Mouse (Mus musculus) stomach, postnatal 0 days (tissue): ENCODE measurements at regions not wholly inside any gene's neighbourhood (a gene's known extent, or its start where the extent isn't known, plus 50 kb on each side); places are given as distances from the start of the nearest gene placed in this dataset.

Experiments
- ATAC-seq: fragments of 200-750 bp; cut with Nextera tagmentation; 2 replicates; pipeline ENCODE4 v1.8.0; 2017; ENCODE audit not compliant: low FRiP score, low TSS enrichment
- DNase-seq: peaks from one replicate; pipeline ENCODE4 v3.0.0-alpha.2; 2016; ENCODE audit warnings: low spot score
- H3K27ac ChIP-seq: fragments of 300-500 bp; sonication (generic); replicated peaks from 2 replicates; pipeline ENCODE4 v1.5.1; 2014; ENCODE audit warnings: mild to moderate bottlenecking, control low read depth
- H3K27me3 ChIP-seq: fragments of 300-500 bp; sonication (generic); 2 replicates; pipeline ENCODE4 v1.6.1; 2014; ENCODE audit warnings: low read length; ENCODE audit not compliant: control insufficient read depth, insufficient read depth
- H3K36me3 ChIP-seq: fragments of 300-500 bp; sonication (generic); 2 replicates; pipeline ENCODE4 v1.6.1; 2014; ENCODE audit warnings: low read length, mixed read lengths; ENCODE audit not compliant: control insufficient read depth, insufficient read depth
- H3K4me1 ChIP-seq: fragments of 300-500 bp; sonication (generic); replicated peaks from 2 replicates; pipeline ENCODE4 v1.6.1; 2014; ENCODE audit warnings: antibody characterized with exemption; ENCODE audit not compliant: control insufficient read depth, insufficient read depth
- H3K4me2 ChIP-seq: fragments of 300-500 bp; sonication (generic); replicated peaks from 2 replicates; pipeline ENCODE4 v1.6.1; 2014; ENCODE audit warnings: low read depth, mild to moderate bottlenecking, control low read depth, moderate library complexity
- H3K4me3 ChIP-seq: fragments of 300-500 bp; sonication (generic); 2 replicates; pipeline ENCODE4 v1.5.1; 2014; ENCODE audit warnings: low read depth, low read length, control low read depth
- H3K9ac ChIP-seq: fragments of 300-500 bp; sonication (generic); 2 replicates; pipeline ENCODE4 v1.6.1; 2014; ENCODE audit warnings: mild to moderate bottlenecking, low read length, control low read depth, mixed read lengths
- H3K9me3 ChIP-seq: fragments of 300-500 bp; sonication (generic); 2 replicates; pipeline ENCODE4 v1.6.1; 2016; ENCODE audit warnings: low read length; ENCODE audit not compliant: control insufficient read depth
- CTCF ChIP-seq: IDR thresholded peaks from 2 replicates; pipeline ENCODE4 v1.5.1; 2016; ENCODE audit warnings: antibody characterized with exemption, low read depth, mild to moderate bottlenecking, moderate library complexity
- EP300 ChIP-seq: optimal IDR thresholded peaks from 2 replicates; pipeline ENCODE3; 2016; ENCODE audit warnings: antibody characterized with exemption
- WGBS: fragments of 180-500 bp; shearing (Covaris S2); extraction: QIAGEN DNeasy Blood & Tissue Kit; methylation state at CpG from one replicate; pipeline ENCODE4 v1.1.7; 2014; 5-methylcytosine and 5-hydroxymethylcytosine counted together

GRCm38 (mm10) chr12:106702958-106703357 lies 692.9 kb downstream of the Vrk1 start:
- no peaks in the 10 kb centered on the region for H3K9me3 ChIP-seq
- H3K27ac ChIP-seq: no peak overlapping the region
- H3K36me3 ChIP-seq: no peaks in the 10 kb centered on the region
- WGBS: 91% methylated on average over 5 of the region's 5 CpGs
- H3K27me3 ChIP-seq: no peaks in the 10 kb centered on the region
- TF ChIP-seq CTCF (no peak), EP300 (no peak)
- ATAC-seq (no peak), DNase-seq (no peak)
- H3K4me3 ChIP-seq: no peak overlapping the region
- H3K4me1 ChIP-seq: no peaks in the 10 kb centered on the region
- H3K4me2 ChIP-seq: no peak overlapping the region
- no peak overlapping the region for H3K9ac ChIP-seq

GRCm38 (mm10) chr12:106721271-106722009 lies 711.4 kb downstream of the Vrk1 start:
- WGBS: 58% methylated on average over 9 of the region's 9 CpGs
- DNase-seq: no peak

GRCm38 (mm10) chr12:106722010-106722362 lies 712.0 kb downstream of the Vrk1 start:
- H3K36me3 ChIP-seq: no peaks in the 10 kb centered on the region
- WGBS: 82% methylated on average over 2 of the region's 2 CpGs
- no peak overlapping the region for H3K4me3 ChIP-seq
- DNase-seq (no peak), ATAC-seq (no peak)
- H3K27ac ChIP-seq: no peak overlapping the region
- TF ChIP-seq EP300 (no peak), CTCF (no peak)
- H3K9me3 ChIP-seq: no peaks in the 10 kb centered on the region
- H3K4me1 ChIP-seq: no peaks in the 10 kb centered on the region
- no peaks in the 10 kb centered on the region for H3K27me3 ChIP-seq
- H3K9ac ChIP-seq: no peak overlapping the region
- H3K4me2 ChIP-seq: no peak overlapping the region

More at GRCm38 (mm10) chr12:106721271-106722009, 711.4 kb downstream of the Vrk1 start:
- Histone ChIP-seq H3K4me1 (no peaks in the 10 kb centered on the region), H3K9ac (no peak overlapping the region), H3K4me3 (no peak overlapping the region), H3K4me2 (no peak overlapping the region), H3K27ac (no peak overlapping the region), H3K36me3 (no peaks in the 10 kb centered on the region), H3K9me3 (no peaks in the 10 kb centered on the region), H3K27me3 (no peaks in the 10 kb centered on the region)
- no peak for TF ChIP-seq CTCF
- TF ChIP-seq EP300: no peak
- no peak for ATAC-seq

GRCm38 (mm10) chr12:106722761-106723160 lies 712.7 kb downstream of the Vrk1 start:
- no peak overlapping the region for H3K4me2 ChIP-seq
- H3K4me1 ChIP-seq: no peaks in the 10 kb centered on the region
- no peak overlapping the region for H3K27ac ChIP-seq
- TF ChIP-seq CTCF: no peak
- TF ChIP-seq EP300: no peak
- 77% methylated on average over 4 of the region's 4 CpGs for WGBS
- no peak overlapping the region for H3K9ac ChIP-seq
- DNase-seq (no peak), ATAC-seq (no peak)
- H3K9me3 ChIP-seq: no peaks in the 10 kb centered on the region
- no peaks in the 10 kb centered on the region for H3K27me3 ChIP-seq
- H3K36me3 ChIP-seq: no peaks in the 10 kb centered on the region
- no peak overlapping the region for H3K4me3 ChIP-seq

- ATAC-seq (no peak), DNase-seq (no peak)
- no peaks in the 10 kb centered on the region for H3K27me3 ChIP-seq
- H3K4me1 ChIP-seq: no peaks in the 10 kb centered on the region
- WGBS: 88% methylated on average over 8 of the region's 8 CpGs
- H3K4me3 ChIP-seq: no peak overlapping the region
- no peaks in the 10 kb centered on the region for H3K9me3 ChIP-seq
- no peak overlapping the region for H3K9ac ChIP-seq
- TF ChIP-seq EP300: no peak
- H3K4me2 ChIP-seq: no peak overlapping the region
- no peak overlapping the region for H3K27ac ChIP-seq
- H3K36me3 ChIP-seq: no peaks in the 10 kb centered on the region
Measured at GRCm38 (mm10) chr12:106726920-106727319, 716.9 kb downstream of the Vrk1 start.

GRCm38 (mm10) chr12:106727486-106727885 lies 717.5 kb downstream of the Vrk1 start:
- no peak for DNase-seq
- Histone ChIP-seq H3K36me3 (no peaks in the 10 kb centered on the region), H3K4me1 (no peaks in the 10 kb centered on the region), H3K4me3 (no peak overlapping the region), H3K4me2 (no peak overlapping the region), H3K9ac (no peak overlapping the region), H3K9me3 (no peaks in the 10 kb centered on the region), H3K27ac (no peak overlapping the region), H3K27me3 (no peaks in the 10 kb centered on the region)
- no peak for ATAC-seq
- WGBS: 93% methylated on average over 3 of the region's 3 CpGs
- TF ChIP-seq EP300 (no peak), CTCF (no peak)
